Mouse (Mus musculus) adrenal gland, postnatal 25 days (tissue): Measurements from ENCODE around the gene Pprc1. TPM values are rescaled to one million over a fixed set of nuclear protein-coding genes. Genes with fewer than 3 reads are reported as not detected.

Experiments
- DNase-seq: peaks from one replicate; pipeline ENCODE4 v3.0.0; 2021; ENCODE audit warnings: mixed read lengths
- total RNA-seq: library from RNA; stranded (reverse); gene quantifications from 2 replicates; pipeline ENCODE4 v1.2.3, GENCODE M21; 2021

Gene Pprc1
- total RNA-seq, 1 experiment from 2014 or later = 25.7 TPM

DNA sequence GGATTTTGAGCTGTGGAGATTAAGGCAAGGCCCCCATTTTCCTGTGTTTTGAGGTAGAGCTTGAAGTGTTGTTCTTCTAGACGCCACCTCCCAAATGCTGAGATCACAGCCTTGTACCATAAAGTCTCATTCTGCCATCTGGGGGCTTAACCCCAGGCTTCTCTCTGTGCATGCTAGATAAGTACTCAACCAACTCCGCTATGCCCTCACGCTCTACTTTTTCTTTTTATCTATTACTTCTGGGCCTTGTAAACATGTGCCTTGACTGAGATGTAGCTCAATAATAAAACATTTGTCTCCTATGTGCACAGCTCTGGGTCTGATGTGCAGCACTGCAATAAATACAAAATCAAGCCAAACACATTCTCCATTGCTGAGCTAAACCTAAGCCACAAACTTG lies 74.8 kb downstream of the Pprc1 start:
- DNase-seq = no peak

DNA sequence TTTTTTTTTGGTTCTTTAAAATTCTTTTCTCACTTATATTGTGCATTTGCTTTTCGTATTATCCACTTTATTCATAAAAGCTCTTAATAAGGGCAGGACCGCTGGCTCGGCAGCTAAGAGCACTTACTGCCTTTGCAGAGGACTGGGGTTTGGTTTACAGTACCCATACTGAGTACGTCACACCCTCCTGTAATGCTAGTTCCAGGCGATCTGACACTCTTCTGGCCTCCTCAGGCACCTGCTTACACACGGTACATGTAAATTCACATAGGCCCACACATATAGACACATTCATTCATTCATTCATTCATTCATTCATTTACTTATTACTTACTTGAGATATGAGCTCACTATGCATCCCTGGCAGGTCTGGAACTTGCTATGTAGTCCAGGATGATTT lies 76.2 kb downstream of the Pprc1 start:
- no peak for DNase-seq

Other genes starting within 250 kb of the Pprc1 start
- 0.27 TPM in 1 of 2 replicates, not detected in the other for gene Kcnip2, start 228.8 kb upstream of the Pprc1 start, total RNA-seq
- gene Armh3, start 46.4 kb upstream of the Pprc1 start, total RNA-seq = 16.9 and 19.7 TPM in 2 replicates
- gene Hps6, start 41.4 kb upstream of the Pprc1 start, total RNA-seq = 19.9 and 26.3 TPM in 2 replicates
- gene Ldb1, start 328 bp downstream of the Pprc1 start, total RNA-seq = 76.2 and 94.9 TPM in 2 replicates
- 43.4 and 54.5 TPM in 2 replicates for gene Nolc1, start 31.0 kb downstream of the Pprc1 start, total RNA-seq
- gene Elovl3, start 87.0 kb downstream of the Pprc1 start, total RNA-seq = 4.7 and 10.9 TPM in 2 replicates
- gene Pitx3, start 103.4 kb downstream of the Pprc1 start, total RNA-seq = not detected in 2 replicates
- 76.8 and 97.2 TPM in 2 replicates for gene Gbf1, start 107.6 kb downstream of the Pprc1 start, total RNA-seq